10 mouse cellular contexts compared by ENCODE assay signal in the genomic region with DNA sequence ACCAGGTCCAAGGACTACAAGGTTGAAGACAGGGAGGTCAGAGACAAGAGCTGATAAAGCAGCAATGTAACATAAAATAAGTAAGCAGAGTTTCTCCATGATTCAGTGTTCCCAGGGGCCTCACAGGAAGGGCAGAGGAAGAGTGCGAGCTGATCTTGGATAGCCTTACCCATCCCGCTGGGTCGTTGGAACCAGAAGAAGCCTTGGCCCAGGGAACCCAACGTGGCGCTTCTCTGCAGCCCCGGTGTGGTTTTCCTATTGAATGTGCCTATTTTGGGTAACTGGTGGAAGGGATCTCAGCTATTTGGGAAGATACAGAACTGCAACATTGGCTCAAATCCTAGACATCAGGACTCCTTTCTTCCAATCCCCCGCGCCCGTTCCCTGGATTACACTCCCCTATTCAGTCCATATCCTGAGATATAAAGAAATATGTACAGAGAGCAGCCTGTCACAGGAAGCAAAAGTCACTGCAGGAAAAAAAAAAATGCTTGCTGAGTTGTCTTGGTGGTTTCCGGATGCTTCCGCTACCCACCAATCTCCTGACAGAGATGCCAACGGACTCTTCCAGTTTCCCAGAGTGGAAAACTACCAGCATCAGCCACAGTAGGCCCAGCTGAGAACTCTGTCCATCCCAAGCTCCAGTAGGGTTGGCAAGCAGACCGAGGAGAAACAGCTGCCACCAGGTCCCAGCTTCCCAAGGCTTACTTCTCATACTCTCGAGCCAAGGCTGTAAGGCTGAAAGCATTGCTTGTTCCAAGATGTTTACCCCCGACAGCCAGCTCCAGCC. TPM values are rescaled to one million over a fixed set of nuclear protein-coding genes. Genes with fewer than 3 reads are reported as not detected.
DNase-seq lines count a peak whose midpoint lies in the region; ATAC-seq and TF ChIP-seq lines count a peak whose summit lies in the region.
"Had no signal": no experiment of that assay in that cellular context is flagged by ENCODE, and none has a peak within 500 bp of the region (broad histone marks: within the 10 kb centered on the region; RNA-seq: fewer than 3 reads in every experiment).

No protein-coding gene starts in this region.

- no peaks in the 10 kb centered on the region for H3K79me2 ChIP-seq in liver, adult 2 months (ENCODE audit: control insufficient read depth, insufficient read depth, low read length)

- no peaks in the 10 kb centered on the region for H3K27me3 ChIP-seq in liver, adult 2 months (ENCODE audit: control insufficient read depth, insufficient read depth, low read length)
- H3K27me3 ChIP-seq in liver, embryonic 12.5 days (replicated peaks): no peaks in the 10 kb centered on the region
- H3K27me3 ChIP-seq in stomach, postnatal 0 days (ENCODE audit: control insufficient read depth, insufficient read depth, low read length): no peaks in the 10 kb centered on the region
- H3K27me3 ChIP-seq: megakaryocyte, embryonic 14.5 days; neural tube, embryonic 13.5 days had no signal

- no peak for TF ChIP-seq CTCF in liver, adult 2 months (IDR thresholded peaks at IDR 0.05; ENCODE audit: low read depth, low read length)
- TF ChIP-seq CTCF in stomach, postnatal 0 days (IDR thresholded peaks at IDR 0.05; ENCODE audit: low read depth): no peak

- H3K9me3 ChIP-seq in liver, embryonic 12.5 days (replicated peaks): peaks cover 13% of the 10 kb centered on the region
- H3K9me3 ChIP-seq in stomach, postnatal 0 days (ENCODE audit: control insufficient read depth, low read length): no peaks in the 10 kb centered on the region

- H3K4me3 ChIP-seq in liver, adult 2 months (ENCODE audit: insufficient read depth, low read depth, low read length): no peak overlapping the region
- H3K4me3 ChIP-seq in liver, embryonic 12.5 days: no peak overlapping the region
- no peak overlapping the region for H3K4me3 ChIP-seq in stomach, postnatal 0 days (ENCODE audit: low read depth, low read length)
- H3K4me3 ChIP-seq: megakaryocyte, embryonic 14.5 days; neural tube, embryonic 13.5 days had no signal

- TF ChIP-seq EP300 in stomach, postnatal 0 days (optimal IDR thresholded peaks at IDR 0.05): no peak

- peak overlapping the region; percentile 8 for H3K27ac ChIP-seq in liver, adult 2 months (replicated peaks; ENCODE audit: insufficient read depth, low read depth, low read length)
- no peak overlapping the region for H3K27ac ChIP-seq in liver, embryonic 12.5 days
- H3K27ac ChIP-seq in stomach, postnatal 0 days (replicated peaks): 0 out of 2 replicates have a peak overlapping the region, but pooled peaks have one; percentile 40
- H3K27ac ChIP-seq: neural tube, embryonic 13.5 days had no signal

- H3K4me1 ChIP-seq in liver, adult 2 months (ENCODE audit: control insufficient read depth, insufficient read depth, low read length): no peaks in the 10 kb centered on the region
- no peaks in the 10 kb centered on the region for H3K4me1 ChIP-seq in liver, embryonic 12.5 days
- H3K4me1 ChIP-seq in stomach, postnatal 0 days (replicated peaks; ENCODE audit: control insufficient read depth, insufficient read depth): no peaks in the 10 kb centered on the region
- H3K4me1 ChIP-seq: megakaryocyte, embryonic 14.5 days; neural tube, embryonic 13.5 days had no signal

- DNase-seq in liver, adult 2 months (ENCODE audit: extremely low read depth, low read depth, low spot score): peak; percentile 29
- peak; percentile 17 for DNase-seq in gastrocnemius, postnatal 10 days
- DNase-seq in kidney, postnatal 14 days: peak; percentile 65
- DNase-seq in stomach, postnatal 0 days (ENCODE audit: low spot score): no peak
- DNase-seq in thymus, postnatal 14 days: no peak
- no peak for DNase-seq in spleen, postnatal 14 days (ENCODE audit: low spot score in 2 of 2)

- H3K4me2 ChIP-seq in liver, embryonic 12.5 days: no peak overlapping the region
- no peak overlapping the region for H3K4me2 ChIP-seq in stomach, postnatal 0 days (replicated peaks; ENCODE audit: low read depth)
- H3K4me2 ChIP-seq: neural tube, embryonic 13.5 days had no signal

- ATAC-seq in liver, embryonic 12.5 days: no peak
- ATAC-seq in stomach, postnatal 0 days (ENCODE audit: low FRiP score, low TSS enrichment): no peak
- no peak for ATAC-seq in granulocyte monocyte progenitor cell, adult 5-6 weeks (replicated peaks; ENCODE audit: poor library complexity, severe bottlenecking)

- WGBS in liver, adult 2 months: 81% methylated on average over 15 of the region's 15 CpGs
- WGBS in liver, embryonic 12.5 days (ENCODE audit: insufficient replicate concordance): 77% methylated on average over 15 of the region's 15 CpGs
- 81% methylated on average over 15 of the region's 15 CpGs for WGBS in stomach, postnatal 0 days

- no peak overlapping the region for H3K9ac ChIP-seq in liver, adult 2 months (ENCODE audit: low read depth, low read length)
- H3K9ac ChIP-seq in liver, embryonic 12.5 days: no peak overlapping the region
- no peak overlapping the region for H3K9ac ChIP-seq in stomach, postnatal 0 days (ENCODE audit: low read length)
- H3K9ac ChIP-seq: neural tube, embryonic 13.5 days had no signal

- TF ChIP-seq POLR2A in liver, adult 2 months (IDR thresholded peaks at IDR 0.05; ENCODE audit: extremely low read depth, insufficient read depth, low read length): no peak

- H3K36me3 ChIP-seq in liver, adult 2 months (ENCODE audit: control insufficient read depth, insufficient read depth, low read length): no peaks in the 10 kb centered on the region
- no peaks in the 10 kb centered on the region for H3K36me3 ChIP-seq in liver, embryonic 12.5 days
- H3K36me3 ChIP-seq in stomach, postnatal 0 days (ENCODE audit: control insufficient read depth, insufficient read depth, low read length): no peaks in the 10 kb centered on the region
- H3K36me3 ChIP-seq: neural tube, embryonic 13.5 days had no signal

RNA-seq across cellular contexts. Expression of a gene that starts 41.9 kb away (rescaled TPM):
- total RNA-seq in liver, adult 2 months (2014; rRNA removed): 34.8 and 41.3 TPM in 2 replicates
- polyA plus RNA-seq in liver, adult 2 months (2012; rRNA removed): 22.1 and 24.7 TPM in 2 replicates
- 14.2 and 14.4 TPM in 2 replicates for polyA plus RNA-seq in liver, embryonic 12.5 days (2016; fragmentation: Nextera tagmentation; extraction: Ambion mirVana)
- 1 to 10 TPM; 3.3 to 3.8 TPM for total RNA-seq in gastrocnemius, postnatal 10 days (2021)
- 28.9 and 38.8 TPM in 2 replicates for polyA plus RNA-seq in stomach, postnatal 0 days (2015; fragmentation: Nextera tagmentation; extraction: Ambion mirVana)
- total RNA-seq in granulocyte monocyte progenitor cell, adult 5-6 weeks (2014; fragmentation: Nextera tagmentation): 1.8 and 2.9 TPM in 2 replicates
- total RNA-seq in granulocyte monocyte progenitor cell, adult 5-6 weeks (2017): 3.7 and 6.9 TPM in 2 replicates

Comparison
In these comparisons a context has a peak if more than half of its experiments do, and no peak if none do; other contexts are left out.
1. DNase-seq: peak in liver, adult 2 months (single experiment), gastrocnemius, postnatal 10 days (single experiment) and kidney, postnatal 14 days (single experiment); none in stomach, postnatal 0 days (single experiment), thymus, postnatal 14 days (single experiment) and spleen, postnatal 14 days (0 of 2).